Mouse (Mus musculus): Measurements from ENCODE around the gene Ispd.

The Ispd gene

GRCm38 (mm10) chr12:36471411-36471810 lies 90.2 kb downstream of the Ispd start:
- DNase-seq = no peak

- no peak for DNase-seq
These were observed 92.9 kb downstream of the Ispd start for GRCm38 (mm10) chr12:36474171-36474570.

- no peak for DNase-seq
These were observed 94.0 kb downstream of the Ispd start for GRCm38 (mm10) chr12:36475269-36475668.

GRCm38 (mm10) chr12:36476476-36476875 lies 95.2 kb downstream of the Ispd start:
- no peak for DNase-seq

- DNase-seq = no peak
These were observed 96.3 kb downstream of the Ispd start for GRCm38 (mm10) chr12:36477501-36477900.

- DNase-seq = no peak
These were observed 96.7 kb downstream of the Ispd start for GRCm38 (mm10) chr12:36477926-36478325.

- DNase-seq = no peak
These were observed 100.5 kb downstream of the Ispd start for GRCm38 (mm10) chr12:36481742-36482141.

GRCm38 (mm10) chr12:36483346-36483745 lies 102.1 kb downstream of the Ispd start:
- DNase-seq = no peak

GRCm38 (mm10) chr12:36497565-36497964 lies 116.3 kb downstream of the Ispd start:
- DNase-seq = no peak

- no peak for DNase-seq
These were observed 126.1 kb downstream of the Ispd start for GRCm38 (mm10) chr12:36507111-36507903.

GRCm38 (mm10) chr12:36509954-36510642 lies 128.8 kb downstream of the Ispd start:
- no peak for DNase-seq

GRCm38 (mm10) chr12:36521774-36522173 lies 140.5 kb downstream of the Ispd start:
- DNase-seq = no peak

- no peak for DNase-seq
These were observed 142.3 kb downstream of the Ispd start for GRCm38 (mm10) chr12:36523515-36523914.

- no peak for DNase-seq
These were observed 149.7 kb downstream of the Ispd start for GRCm38 (mm10) chr12:36530920-36531319.

GRCm38 (mm10) chr12:36531421-36532072 lies 150.3 kb downstream of the Ispd start:
- no peak for DNase-seq

GRCm38 (mm10) chr12:36532525-36532924 lies 151.3 kb downstream of the Ispd start:
- DNase-seq = no peak

- DNase-seq = no peak
These were observed 152.1 kb downstream of the Ispd start for GRCm38 (mm10) chr12:36533160-36533900.

- no peak for DNase-seq
These were observed 153.3 kb downstream of the Ispd start for GRCm38 (mm10) chr12:36534589-36534988.

GRCm38 (mm10) chr12:36545318-36545717 lies 164.1 kb downstream of the Ispd start:
- no peak for DNase-seq

GRCm38 (mm10) chr12:36549474-36549873 lies 168.2 kb downstream of the Ispd start:
- DNase-seq = no peak

GRCm38 (mm10) chr12:36554697-36555096 lies 173.4 kb downstream of the Ispd start:
- no peak for DNase-seq

GRCm38 (mm10) chr12:36564146-36564545 lies 182.9 kb downstream of the Ispd start:
- no peak for DNase-seq

GRCm38 (mm10) chr12:36566974-36567373 lies 185.7 kb downstream of the Ispd start:
- no peak for DNase-seq

Measured in cerebellum, adult 18-20 months (tissue).